Mouse (Mus musculus): ENCODE measurements around the gene Hexb.
"Not testable (repeated sequence)": the region's sequence is repeated elsewhere in the genome, so short reads cannot be mapped to it uniquely, and the experiment has no call there.

Gene Hexb

DNA sequence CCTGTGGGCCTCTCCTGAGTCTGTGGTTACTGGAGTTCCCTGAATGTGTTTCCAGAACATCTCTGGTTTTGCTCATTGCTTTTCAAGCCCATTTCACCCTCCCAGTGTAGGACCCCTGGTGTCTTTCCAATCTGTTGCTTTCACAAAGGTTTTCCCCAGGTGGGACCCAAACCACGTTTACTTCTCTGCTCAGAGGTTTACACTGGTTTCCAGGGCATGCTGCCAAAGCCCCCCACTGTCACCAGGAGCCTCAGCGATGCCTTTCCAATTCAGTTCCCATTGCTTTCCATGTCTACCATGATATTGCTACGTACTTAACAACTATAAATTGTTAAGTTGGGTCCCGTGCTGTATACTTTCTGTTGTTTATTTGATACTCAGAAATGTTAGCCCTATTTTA lies 15.3 kb downstream of the Hexb start:
- no peak for DNase-seq (ENCODE audit: low spot score in 2 of 2)

- DNase-seq (ENCODE audit: low spot score in 2 of 2): no peak
These were observed 17.9 kb downstream of the Hexb start for GRCm38 (mm10) chr13:97180113-97180828.

GRCm38 (mm10) chr13:97178943-97179342 lies 19.2 kb downstream of the Hexb start:
- no peak for DNase-seq (ENCODE audit: low spot score in 2 of 2)

DNA sequence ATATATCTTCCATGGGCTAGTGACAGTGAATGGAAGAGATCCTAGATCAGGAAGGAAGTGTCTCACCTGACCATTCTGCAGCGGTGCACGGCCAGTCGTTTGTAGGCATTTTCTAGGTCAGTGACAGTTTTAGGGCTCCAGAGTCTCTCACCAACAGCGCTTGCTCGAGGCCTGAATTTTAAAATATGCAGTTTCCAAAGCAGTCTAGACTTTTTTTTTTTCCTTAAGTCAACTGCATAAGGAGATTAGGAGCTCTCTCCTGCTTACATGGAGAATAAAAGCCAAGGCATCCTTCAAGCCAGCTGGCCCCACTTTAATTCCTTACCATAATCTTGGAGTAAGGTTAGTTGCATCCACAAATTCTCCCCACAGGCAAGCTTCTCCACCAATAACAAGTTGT lies 21.4 kb downstream of the Hexb start:
- DNase-seq (ENCODE audit: low spot score in 2 of 2): no peak

- no peak for DNase-seq (ENCODE audit: low spot score in 2 of 2)
These were observed 22.5 kb downstream of the Hexb start for GRCm38 (mm10) chr13:97175520-97176264.

DNA sequence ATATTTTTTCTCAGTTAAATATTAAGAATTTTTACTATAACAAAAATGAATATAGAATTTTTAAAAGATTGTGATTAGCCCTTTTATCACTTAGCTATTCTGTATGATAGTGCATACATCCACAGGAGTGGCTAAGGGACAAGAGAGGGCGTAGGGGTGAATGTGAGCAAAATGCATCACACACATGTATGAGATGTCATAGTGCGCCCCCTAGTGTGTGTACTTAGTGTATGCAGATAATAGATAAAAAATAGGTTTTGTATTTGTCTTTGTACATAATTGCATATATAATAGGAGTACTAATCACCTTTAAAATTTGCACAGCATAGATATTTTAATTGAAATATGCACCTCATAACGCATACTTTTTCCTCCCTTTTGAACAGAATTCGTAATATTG lies 52.3 kb downstream of the Hexb start:
- DNase-seq (ENCODE audit: low spot score in 2 of 2): peak; percentile 14 to 71

DNA sequence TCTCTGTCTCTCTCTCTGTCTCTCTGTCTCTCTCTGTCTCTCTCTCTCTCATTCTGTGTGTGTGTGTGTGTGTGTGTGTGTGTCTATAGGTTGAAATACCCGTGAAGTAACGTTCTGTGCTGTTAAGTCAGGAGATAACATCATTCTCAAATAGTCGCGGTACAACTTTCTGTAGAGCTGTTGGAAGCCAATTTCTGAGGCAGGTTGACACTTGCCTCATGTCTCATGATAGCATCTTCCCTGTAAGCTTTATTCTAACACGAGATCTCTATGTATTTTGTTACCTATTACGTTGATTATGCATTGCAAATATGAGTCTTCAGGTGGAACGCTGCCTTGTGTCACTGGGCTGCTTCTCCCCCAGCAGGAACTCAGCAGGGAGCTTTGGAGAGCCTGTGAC lies 55.8 kb downstream of the Hexb start:
- no peak for DNase-seq (ENCODE audit: low spot score in 2 of 2)

- not testable (repeated sequence) for DNase-seq (ENCODE audit: low spot score in 2 of 2)
These were observed 59.7 kb downstream of the Hexb start for GRCm38 (mm10) chr13:97138404-97138931.

- DNase-seq (ENCODE audit: low spot score in 2 of 2): peak; percentile 84 to 89
These were observed 60.4 kb downstream of the Hexb start, which contains the start of the genes Gfm2 and Nsa2 for GRCm38 (mm10) chr13:97137466-97138400. Gene Gfm2, plus strand, starts transcription at chr13:97137937. Gene Nsa2, minus strand, starts transcription at chr13:97137937.

DNA sequence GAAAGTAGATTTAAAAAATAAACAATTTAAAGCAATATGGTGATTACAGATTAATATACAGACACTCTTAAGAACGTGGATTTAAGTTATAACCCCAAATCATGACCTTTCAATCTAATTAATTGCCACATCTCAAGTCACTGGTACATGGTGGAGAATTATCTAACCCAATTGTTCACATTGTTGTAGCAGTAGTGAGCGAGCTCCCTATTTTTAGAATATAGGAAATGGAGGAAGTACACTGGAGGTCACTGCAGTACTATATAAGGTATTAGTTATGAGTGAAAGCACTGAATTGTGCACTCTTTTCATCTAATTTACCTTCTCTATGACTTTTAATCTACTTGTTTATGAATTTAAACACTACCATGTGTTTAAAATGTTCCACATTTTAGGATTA lies 67.7 kb downstream of the Hexb start:
- not testable (repeated sequence) for DNase-seq (ENCODE audit: low spot score in 2 of 2)

DNA sequence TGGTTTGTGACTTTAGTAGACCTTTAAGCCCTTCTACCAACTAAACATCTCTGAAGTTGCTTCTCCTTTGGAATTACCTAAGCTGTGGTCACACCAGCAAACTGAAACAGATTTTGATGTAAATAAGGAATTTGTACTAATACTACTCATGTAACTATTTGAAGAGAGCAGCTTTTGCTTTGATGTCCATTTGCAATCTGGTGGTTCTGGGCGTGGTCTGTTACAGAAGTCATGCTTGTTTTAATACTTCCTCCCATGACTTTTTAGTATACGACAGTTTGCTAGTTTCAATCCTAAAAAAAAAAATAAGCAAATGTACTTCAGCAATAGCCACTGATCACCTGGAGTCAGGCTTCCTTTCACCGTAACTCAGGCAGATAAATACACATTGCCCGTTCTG lies 68.5 kb downstream of the Hexb start:
- DNase-seq (ENCODE audit: low spot score in 2 of 2): not testable (repeated sequence)
